Mouse (Mus musculus): ENCODE data around the gene Slc16a14. TPM values are rescaled to one million over a fixed set of nuclear protein-coding genes. Genes with fewer than 3 reads are reported as not detected.
"Not testable (repeated sequence)": the region's sequence is repeated elsewhere in the genome, so short reads cannot be mapped to it uniquely, and the experiment has no call there.

Gene Slc16a14
- polyA plus RNA-seq (2012; ENCODE audit: insufficient read depth, insufficient read length, low replicate concordance, missing spikeins): not detected in 2 replicates

- under 1% methylated on average over 59 of the region's 59 CpGs for WGBS
- H3K4me1 ChIP-seq (ENCODE audit: control insufficient read depth, insufficient read depth, low read length): peaks cover 7% of the 10 kb centered on the region
- TF ChIP-seq CTCF (IDR thresholded peaks at IDR 0.05; ENCODE audit: insufficient read depth, low read depth, low read length): no peak
- TF ChIP-seq POLR2A (IDR thresholded peaks at IDR 0.05; ENCODE audit: insufficient read depth, low read depth, low read length): peak; percentile 38; the same call in 1 of the 2 replicates
- peak within 1 kb of the TSS; percentile 72 for H3K27ac ChIP-seq (ENCODE audit: insufficient read depth, low read depth, low read length)
- H3K4me3 ChIP-seq (ENCODE audit: insufficient read depth, low read depth, low read length): peak within 1 kb of the TSS; percentile 65
These were observed at the start of gene Slc16a14 for GRCm38 (mm10) chr1:84934503-84935333. Gene Slc16a14, minus strand, starts transcription at chr1:84935134.

GRCm38 (mm10) chr1:84961779-84962178 is 26.8 kb upstream of the Slc16a14 start:
- H3K4me3 ChIP-seq (ENCODE audit: insufficient read depth, low read depth, low read length); H3K4me1 ChIP-seq (ENCODE audit: control insufficient read depth, insufficient read depth, low read length); H3K27ac ChIP-seq (ENCODE audit: insufficient read depth, low read depth, low read length): not testable (repeated sequence)
- WGBS: 7% methylated on average over 12 of the region's 12 CpGs

DNA sequence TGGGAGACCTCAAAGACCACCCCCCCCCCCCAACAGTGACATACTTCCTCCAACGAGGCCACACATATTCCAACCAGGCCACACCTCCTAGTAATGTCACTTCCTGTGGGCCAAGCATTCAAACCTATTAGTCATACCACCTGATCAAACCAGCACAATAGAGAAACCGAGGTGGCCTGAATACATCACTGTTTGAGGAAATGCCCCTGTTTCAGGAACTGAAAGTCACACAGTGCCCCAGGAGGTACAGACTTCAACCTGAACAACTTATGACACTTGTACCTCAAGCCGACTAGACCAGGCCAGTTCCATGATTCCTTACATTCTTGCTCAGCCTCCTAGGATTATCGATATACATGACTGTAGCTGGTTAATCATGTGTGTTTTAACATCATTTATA is 22.8 kb upstream of the Slc16a14 start:
- 81% methylated on average over 4 of the region's 4 CpGs for WGBS
- not testable (repeated sequence) for H3K27ac ChIP-seq (ENCODE audit: insufficient read depth, low read depth, low read length); H3K4me1 ChIP-seq (ENCODE audit: control insufficient read depth, insufficient read depth, low read length); H3K4me3 ChIP-seq (ENCODE audit: insufficient read depth, low read depth, low read length)

- not testable (repeated sequence) for H3K4me3 ChIP-seq (ENCODE audit: insufficient read depth, low read depth, low read length); H3K4me1 ChIP-seq (ENCODE audit: control insufficient read depth, insufficient read depth, low read length); H3K27ac ChIP-seq (ENCODE audit: insufficient read depth, low read depth, low read length)
- 96% methylated on average over 3 of the region's 3 CpGs for WGBS
These were observed 21.8 kb upstream of the Slc16a14 start for GRCm38 (mm10) chr1:84956771-84957170.

GRCm38 (mm10) chr1:84952456-84953181 is 17.7 kb upstream of the Slc16a14 start:
- 82% methylated on average over 10 of the region's 10 CpGs for WGBS
- Histone ChIP-seq H3K27ac (ENCODE audit: insufficient read depth, low read depth, low read length) (no peak overlapping the region), H3K4me1 (ENCODE audit: control insufficient read depth, insufficient read depth, low read length) (no peaks in the 10 kb centered on the region), H3K4me3 (ENCODE audit: insufficient read depth, low read depth, low read length) (no peak overlapping the region)
- TF ChIP-seq CTCF (IDR thresholded peaks at IDR 0.05; ENCODE audit: insufficient read depth, low read depth, low read length) (no peak), POLR2A (IDR thresholded peaks at IDR 0.05; ENCODE audit: insufficient read depth, low read depth, low read length) (no peak)

DNA sequence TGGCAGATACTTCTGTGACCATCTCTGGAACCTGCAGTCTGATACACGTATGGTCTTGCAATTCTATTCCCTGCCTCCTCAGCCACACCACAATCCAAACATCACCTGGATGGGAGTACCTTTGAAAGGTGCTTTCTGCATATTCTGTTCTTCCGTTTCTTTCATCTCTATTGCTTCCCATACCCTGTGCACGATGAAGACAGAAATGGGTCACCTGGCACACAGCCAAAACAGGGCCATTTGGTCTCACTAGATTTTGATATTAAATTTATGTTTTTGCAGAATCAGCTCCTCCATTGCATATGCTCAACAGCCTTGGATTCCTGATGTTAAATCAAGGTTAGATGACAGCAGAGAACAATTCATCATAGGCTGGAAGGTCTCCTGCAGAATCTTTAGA is 16.6 kb upstream of the Slc16a14 start:
- no peak overlapping the region for H3K4me3 ChIP-seq (ENCODE audit: insufficient read depth, low read depth, low read length)
- TF ChIP-seq POLR2A (IDR thresholded peaks at IDR 0.05; ENCODE audit: insufficient read depth, low read depth, low read length): no peak
- TF ChIP-seq CTCF (IDR thresholded peaks at IDR 0.05; ENCODE audit: insufficient read depth, low read depth, low read length): no peak
- no peaks in the 10 kb centered on the region for H3K4me1 ChIP-seq (ENCODE audit: control insufficient read depth, insufficient read depth, low read length)
- no peak overlapping the region for H3K27ac ChIP-seq (ENCODE audit: insufficient read depth, low read depth, low read length)
- WGBS: 82% methylated on average over 3 of the region's 3 CpGs

DNA sequence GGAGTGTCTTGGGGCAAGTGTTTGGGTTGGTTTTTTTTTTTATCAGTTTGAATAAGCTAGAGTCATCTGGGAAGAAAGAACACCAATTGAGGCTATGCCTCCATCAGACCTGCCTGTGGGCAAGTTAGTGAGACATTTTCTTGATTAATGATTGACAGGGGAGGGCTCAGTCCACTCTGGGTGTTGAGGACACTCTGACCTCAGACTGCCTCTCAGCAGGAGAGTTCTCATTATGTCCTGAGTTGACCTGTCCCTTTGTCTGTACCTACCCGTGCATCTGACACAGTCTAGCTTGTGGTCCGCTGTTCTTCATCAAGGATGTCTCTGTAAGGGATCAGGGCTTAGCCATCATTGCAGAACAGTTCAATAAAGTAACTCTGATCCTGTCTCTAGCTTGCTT is 12.5 kb upstream of the Slc16a14 start:
- 68% methylated on average over 2 of the region's 2 CpGs for WGBS

DNA sequence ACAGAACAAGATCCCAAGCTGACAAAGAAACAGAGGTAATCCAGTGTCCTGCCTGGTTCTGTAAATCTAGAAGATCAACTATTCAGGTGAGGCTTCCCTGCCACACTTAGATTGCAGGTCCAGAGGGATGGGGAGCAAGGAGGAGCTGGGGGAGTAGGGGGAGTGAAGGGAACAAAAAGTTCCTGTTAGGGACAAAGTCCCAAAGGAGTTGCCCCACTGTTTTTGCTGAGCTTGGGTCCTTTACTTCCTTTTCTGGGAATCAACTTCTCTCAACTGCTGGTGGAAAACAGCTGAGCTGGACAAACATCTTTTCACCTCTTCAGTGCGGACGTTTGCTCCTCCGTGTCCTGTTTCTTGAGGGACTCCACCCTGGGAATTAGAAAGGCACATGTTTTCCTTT is 11.0 kb upstream of the Slc16a14 start:
- H3K4me3 ChIP-seq (ENCODE audit: insufficient read depth, low read depth, low read length): no peak overlapping the region
- TF ChIP-seq POLR2A (IDR thresholded peaks at IDR 0.05; ENCODE audit: insufficient read depth, low read depth, low read length) (no peak), CTCF (IDR thresholded peaks at IDR 0.05; ENCODE audit: insufficient read depth, low read depth, low read length) (no peak)
- WGBS: 83% methylated on average over 3 of the region's 3 CpGs
- no peak overlapping the region for H3K27ac ChIP-seq (ENCODE audit: insufficient read depth, low read depth, low read length)
- no peaks in the 10 kb centered on the region for H3K4me1 ChIP-seq (ENCODE audit: control insufficient read depth, insufficient read depth, low read length)

More for the DNA sequence above, 12.5 kb upstream of the Slc16a14 start:
- TF ChIP-seq POLR2A (IDR thresholded peaks at IDR 0.05; ENCODE audit: insufficient read depth, low read depth, low read length): no peak
- TF ChIP-seq CTCF (IDR thresholded peaks at IDR 0.05; ENCODE audit: insufficient read depth, low read depth, low read length): no peak
- H3K4me1 ChIP-seq (ENCODE audit: control insufficient read depth, insufficient read depth, low read length): no peaks in the 10 kb centered on the region
- no peak overlapping the region for H3K27ac ChIP-seq (ENCODE audit: insufficient read depth, low read depth, low read length)
- H3K4me3 ChIP-seq (ENCODE audit: insufficient read depth, low read depth, low read length): no peak overlapping the region

DNA sequence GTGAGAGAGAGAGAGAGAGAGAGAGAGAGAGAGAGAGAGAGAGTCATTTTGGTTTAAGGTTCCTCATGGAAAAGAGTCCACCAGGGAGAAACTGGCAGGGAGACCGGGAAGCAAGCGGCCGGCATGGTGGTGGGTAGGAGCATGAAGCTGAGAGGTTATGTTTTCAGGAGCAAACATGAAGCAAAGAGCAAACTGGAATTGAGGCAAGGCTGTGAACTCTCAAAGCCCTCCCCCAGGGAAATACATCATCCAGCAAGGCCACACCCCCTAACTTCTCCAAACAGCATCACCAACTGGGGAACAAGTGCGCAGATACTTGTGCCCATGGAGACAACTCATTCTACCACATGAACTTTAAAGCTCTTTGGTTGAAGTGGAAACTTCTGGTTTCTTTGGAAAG is 8.6 kb upstream of the Slc16a14 start:
- TF ChIP-seq POLR2A (IDR thresholded peaks at IDR 0.05; ENCODE audit: insufficient read depth, low read depth, low read length): no peak
- no peak for TF ChIP-seq CTCF (IDR thresholded peaks at IDR 0.05; ENCODE audit: insufficient read depth, low read depth, low read length)
- Histone ChIP-seq H3K4me1 (ENCODE audit: control insufficient read depth, insufficient read depth, low read length) (no peaks in the 10 kb centered on the region), H3K4me3 (ENCODE audit: insufficient read depth, low read depth, low read length) (no peak overlapping the region), H3K27ac (ENCODE audit: insufficient read depth, low read depth, low read length) (no peak overlapping the region)
- WGBS: 94% methylated on average over 4 of the region's 4 CpGs

Measured in olfactory bulb, adult 2 months (tissue).